Mouse (Mus musculus): ENCODE data around the gene Ipo4. TPM values are rescaled to one million over a fixed set of nuclear protein-coding genes. Genes with fewer than 3 reads are reported as not detected.
A peak's percentile ranks its signal among the peaks of the same experiment; 100 is the strongest.

Gene Ipo4
- polyA plus RNA-seq, 1 experiment from 2014 or later = 36.5 TPM

DNA sequence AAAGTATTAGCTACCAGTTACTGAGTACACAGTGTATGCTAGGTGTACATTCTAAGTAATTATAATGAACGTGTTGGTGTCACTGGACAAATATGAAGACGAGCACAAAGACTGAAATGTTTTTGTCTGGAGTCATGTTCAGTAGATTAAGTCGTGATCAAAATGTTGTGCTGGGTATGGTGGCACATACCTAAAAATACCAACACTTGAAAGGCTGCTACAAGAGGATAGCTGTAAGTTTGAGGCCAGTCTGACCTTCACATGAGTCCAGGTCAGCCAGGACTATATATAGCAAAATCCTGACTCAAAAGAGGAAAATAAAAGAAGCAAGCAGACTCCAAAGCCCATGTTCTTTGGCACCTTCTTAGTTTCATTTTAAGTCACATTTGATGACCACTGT lies 21.2 kb upstream of the Ipo4 start:
- 72% methylated on average over 3 of the region's 3 CpGs for WGBS (ENCODE audit: insufficient replicate concordance)
- ATAC-seq (ENCODE audit: low read depth) = no peak
- Histone ChIP-seq H3K4me2 (no peak overlapping the region), H3K4me1 (replicated peaks) (peaks cover 20% of the 10 kb centered on the region), H3K27ac (no peak overlapping the region), H3K27me3 (no peaks in the 10 kb centered on the region), H3K36me3 (peaks cover 20% of the 10 kb centered on the region), H3K4me3 (replicated peaks) (no peak overlapping the region), H3K9ac (no peak overlapping the region), H3K9me3 (replicated peaks) (no peaks in the 10 kb centered on the region)
- DNase-seq = no peak

DNA sequence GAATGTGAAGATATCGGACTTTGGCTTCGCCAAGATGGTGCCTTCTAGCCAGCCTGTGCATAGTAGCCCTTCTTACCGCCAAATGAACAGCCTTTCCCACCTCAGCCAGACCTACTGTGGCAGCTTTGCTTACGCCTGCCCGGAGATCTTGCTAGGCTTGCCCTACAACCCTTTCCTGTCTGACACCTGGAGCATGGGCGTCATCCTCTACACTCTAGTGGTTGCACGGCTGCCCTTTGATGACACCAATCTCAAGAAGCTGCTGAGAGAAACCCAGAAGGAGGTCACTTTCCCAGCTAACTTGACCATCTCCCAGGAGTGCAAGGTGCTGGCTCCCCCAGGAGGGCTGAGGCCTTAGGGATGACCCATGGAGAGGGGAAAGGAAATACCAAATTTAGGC lies 15.8 kb upstream of the Ipo4 start:
- H3K4me1 ChIP-seq (replicated peaks) = peaks cover 3% of the 10 kb centered on the region
- H3K27me3 ChIP-seq = no peaks in the 10 kb centered on the region
- WGBS (ENCODE audit: insufficient replicate concordance) = 82% methylated on average over 7 of the region's 7 CpGs
- no peaks in the 10 kb centered on the region for H3K9me3 ChIP-seq (replicated peaks)
- H3K27ac ChIP-seq = no peak overlapping the region
- ATAC-seq (ENCODE audit: low read depth) (no peak), DNase-seq (no peak)
- H3K9ac ChIP-seq = no peak overlapping the region
- H3K4me2 ChIP-seq = no peak overlapping the region
- H3K36me3 ChIP-seq = peaks cover 3% of the 10 kb centered on the region
- H3K4me3 ChIP-seq (replicated peaks) = no peak overlapping the region

DNA sequence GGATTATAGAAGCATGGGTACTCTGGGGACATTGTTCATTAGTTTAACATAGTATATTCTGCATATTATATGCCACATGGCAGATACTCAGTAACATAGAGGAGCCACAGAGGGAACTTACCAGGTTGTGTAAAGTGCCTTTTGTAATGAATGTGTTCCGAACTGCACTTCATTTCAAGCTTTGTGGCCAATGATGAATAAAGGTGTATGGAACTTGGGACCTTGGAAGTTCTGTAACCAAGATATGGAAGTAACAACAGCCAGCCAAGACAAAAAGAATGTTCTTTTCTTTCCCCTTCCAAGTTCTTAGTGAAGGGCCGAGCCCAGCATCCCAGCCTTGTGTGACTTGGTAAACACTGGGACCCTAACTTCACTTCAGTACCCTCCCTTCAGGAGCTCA lies 14.1 kb upstream of the Ipo4 start, which contains the start of gene Tssk4:
TSS of gene Tssk4 (plus strand) at position 301 of the 400 bp plus-strand sequence.
- H3K4me2 ChIP-seq = no peak within 1 kb of the TSS
- DNase-seq (no peak), ATAC-seq (ENCODE audit: low read depth) (no peak)
- no peaks in the 10 kb centered on the region for H3K27me3 ChIP-seq
- H3K9ac ChIP-seq = no peak within 1 kb of the TSS
- no peak within 1 kb of the TSS for H3K4me3 ChIP-seq (replicated peaks)
- H3K27ac ChIP-seq = no peak within 1 kb of the TSS
- WGBS (ENCODE audit: insufficient replicate concordance) = 87% methylated on average over 2 of the region's 2 CpGs
- H3K9me3 ChIP-seq (replicated peaks) = no peaks in the 10 kb centered on the region
- H3K36me3 ChIP-seq = peaks cover 8% of the 10 kb centered on the region
- H3K4me1 ChIP-seq (replicated peaks) = peaks cover 17% of the 10 kb centered on the region

DNA sequence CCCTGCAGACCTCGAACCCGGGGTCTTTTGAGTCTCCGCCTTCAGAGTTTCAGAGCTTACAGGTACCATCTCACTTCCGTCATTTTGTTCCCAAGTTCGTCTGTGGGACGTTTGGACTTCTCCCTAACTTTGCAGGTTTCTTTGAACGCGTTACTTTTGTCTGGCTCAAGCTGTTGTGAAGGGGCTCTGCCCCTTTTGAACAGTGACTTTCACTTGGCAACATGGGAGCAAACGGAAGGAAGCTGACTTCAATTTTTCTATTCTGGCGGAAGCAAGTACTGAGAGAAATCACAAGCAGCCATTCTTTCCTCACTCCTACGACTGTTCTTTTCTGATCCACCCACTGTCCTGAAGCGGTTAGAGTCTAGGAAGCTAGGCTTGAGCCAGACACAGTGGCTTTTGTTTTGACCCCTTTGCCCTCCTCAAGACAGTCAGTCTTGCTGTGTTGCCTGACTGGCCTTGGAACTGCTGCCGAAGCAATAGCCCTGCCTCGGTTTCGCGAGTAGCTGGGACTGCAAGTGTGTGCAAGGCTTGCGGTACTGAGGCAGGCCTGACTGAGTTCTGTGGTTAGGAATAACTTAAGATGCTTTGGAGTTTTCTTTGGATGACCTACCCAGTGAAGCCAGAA lies 8.6 kb upstream of the Ipo4 start:
- peaks cover 53% of the 10 kb centered on the region for H3K4me1 ChIP-seq (replicated peaks)
- peak overlapping the region; percentile 88 for H3K4me2 ChIP-seq
- 23% methylated on average over 17 of the region's 17 CpGs for WGBS (ENCODE audit: insufficient replicate concordance)
- H3K27ac ChIP-seq = peak overlapping the region; percentile 90
- DNase-seq = no peak
- no peaks in the 10 kb centered on the region for H3K9me3 ChIP-seq (replicated peaks)
- peak overlapping the region; percentile 86 for H3K4me3 ChIP-seq (replicated peaks)
- peak overlapping the region; percentile 97 for H3K9ac ChIP-seq
- H3K36me3 ChIP-seq = peaks cover 33% of the 10 kb centered on the region
- no peaks in the 10 kb centered on the region for H3K27me3 ChIP-seq
- no peak for ATAC-seq (ENCODE audit: low read depth)

DNA sequence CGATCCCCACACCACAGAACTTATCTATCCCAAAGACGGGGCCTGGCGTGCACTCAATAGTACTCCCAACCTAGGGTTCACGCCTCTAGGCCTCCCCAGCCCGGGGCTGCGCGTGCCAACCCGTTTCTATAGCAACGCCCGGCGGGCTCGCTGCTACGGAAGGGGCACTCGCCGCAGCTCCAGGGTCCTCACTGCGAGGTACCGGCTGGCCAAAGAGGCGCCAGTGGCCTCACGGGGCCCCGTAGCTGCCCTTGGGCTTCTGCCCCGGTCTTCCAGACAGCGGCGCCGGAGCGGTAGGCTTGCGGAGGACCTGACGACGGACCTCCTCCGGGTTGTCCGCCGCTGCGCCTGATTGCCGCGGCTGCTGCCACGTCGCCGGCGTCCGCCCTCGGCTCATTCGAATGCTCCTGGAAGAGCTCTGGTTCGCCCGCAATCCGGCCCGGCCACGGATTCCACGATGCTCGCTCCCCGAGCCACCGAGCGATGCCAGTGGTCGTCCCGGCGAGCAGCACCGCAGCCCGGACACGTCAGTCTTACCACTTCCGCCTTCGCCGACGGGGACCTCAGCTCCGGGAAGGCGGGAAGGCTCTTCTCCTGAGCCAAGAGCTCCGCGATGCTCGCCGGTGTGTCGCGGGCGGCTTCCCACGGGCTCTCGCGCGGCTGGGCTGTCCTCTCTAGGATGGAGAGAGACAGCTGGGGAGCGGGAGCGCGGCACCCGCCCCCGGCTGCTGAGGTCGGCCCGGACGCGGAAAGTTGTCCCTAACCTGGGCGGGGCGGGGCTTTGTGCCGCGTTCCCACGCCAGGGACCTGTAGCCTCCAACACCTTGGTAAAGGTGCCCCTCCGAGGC lies 7.5 kb upstream of the Ipo4 start, which contains the start of gene Tm9sf1:
TSS of gene Tm9sf1 (minus strand) at position 747 of the 848 bp plus-strand sequence.
- under 1% methylated on average over 89 of the region's 89 CpGs for WGBS (ENCODE audit: insufficient replicate concordance)
- Histone ChIP-seq H3K4me1 (replicated peaks) (peaks cover 53% of the 10 kb centered on the region), H3K27me3 (no peaks in the 10 kb centered on the region), H3K27ac (peak within 1 kb of the TSS; percentile 90), H3K9me3 (replicated peaks) (no peaks in the 10 kb centered on the region), H3K36me3 (peaks cover 44% of the 10 kb centered on the region), H3K4me2 (peak within 1 kb of the TSS; percentile 88), H3K9ac (peak within 1 kb of the TSS; percentile 97), H3K4me3 (replicated peaks) (peak within 1 kb of the TSS; percentile 86)
- ATAC-seq (ENCODE audit: low read depth) = peak; percentile 87
- peak; percentile 83 for DNase-seq

DNA sequence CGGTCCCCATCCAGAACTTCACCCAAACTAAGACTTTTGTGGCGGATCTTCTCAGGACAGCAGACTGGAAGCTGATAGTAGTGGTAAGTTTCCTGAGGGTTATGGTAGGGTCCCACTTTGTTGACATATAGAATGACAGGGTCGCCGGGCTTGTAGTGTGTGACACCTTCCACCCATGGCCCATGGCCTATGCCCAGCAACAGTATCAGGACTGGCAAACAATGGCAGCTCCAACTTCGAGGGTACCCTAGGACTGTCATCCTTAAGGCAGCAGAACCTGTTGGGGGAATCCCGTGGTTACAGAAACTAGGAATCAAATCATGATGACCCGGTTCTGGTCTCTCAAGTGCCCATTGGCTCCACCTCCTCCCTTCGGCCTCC lies 6.9 kb upstream of the Ipo4 start:
- peak overlapping the region; percentile 86 for H3K4me3 ChIP-seq (replicated peaks)
- H3K9me3 ChIP-seq (replicated peaks) = no peaks in the 10 kb centered on the region
- peak overlapping the region; percentile 97 for H3K9ac ChIP-seq
- H3K4me1 ChIP-seq (replicated peaks) = peaks cover 53% of the 10 kb centered on the region
- no peaks in the 10 kb centered on the region for H3K27me3 ChIP-seq
- peaks cover 50% of the 10 kb centered on the region for H3K36me3 ChIP-seq
- H3K4me2 ChIP-seq = peak overlapping the region; percentile 88
- DNase-seq = no peak
- H3K27ac ChIP-seq = peak overlapping the region; percentile 90
- peak; percentile 11; the same call in 1 of the 2 replicates for ATAC-seq (ENCODE audit: low read depth)
- 16% methylated on average over 8 of the region's 8 CpGs for WGBS (ENCODE audit: insufficient replicate concordance)

DNA sequence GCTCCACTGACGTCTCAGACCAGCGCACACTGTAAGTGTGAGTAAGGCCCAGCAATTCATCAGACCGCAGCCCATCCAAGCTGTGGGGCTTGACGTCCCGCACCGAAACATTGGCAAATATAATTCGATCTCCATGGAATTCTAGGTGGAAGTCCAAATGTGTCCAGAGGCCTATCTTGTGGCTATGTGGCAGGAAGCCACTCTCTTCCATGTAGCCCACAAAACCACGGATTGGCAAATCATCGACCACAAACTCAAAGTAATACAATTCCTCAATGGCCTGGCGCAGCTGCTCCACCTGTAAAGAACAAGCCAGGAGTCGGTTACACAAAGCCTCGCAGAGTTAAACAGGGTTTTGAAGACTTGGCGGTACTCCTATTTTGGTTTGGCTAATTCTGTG lies 5.5 kb upstream of the Ipo4 start:
- peaks cover 59% of the 10 kb centered on the region for H3K36me3 ChIP-seq
- H3K27ac ChIP-seq = no peak overlapping the region
- no peak overlapping the region for H3K9ac ChIP-seq
- H3K4me1 ChIP-seq (replicated peaks) = peaks cover 51% of the 10 kb centered on the region
- H3K4me2 ChIP-seq = peak overlapping the region; percentile 88
- H3K27me3 ChIP-seq = no peaks in the 10 kb centered on the region
- DNase-seq = no peak
- no peak for ATAC-seq (ENCODE audit: low read depth)
- WGBS (ENCODE audit: insufficient replicate concordance) = 86% methylated on average over 13 of the region's 13 CpGs
- H3K4me3 ChIP-seq (replicated peaks) = peak overlapping the region; percentile 86; the same call in 1 of the 2 replicates
- H3K9me3 ChIP-seq (replicated peaks) = no peaks in the 10 kb centered on the region

DNA sequence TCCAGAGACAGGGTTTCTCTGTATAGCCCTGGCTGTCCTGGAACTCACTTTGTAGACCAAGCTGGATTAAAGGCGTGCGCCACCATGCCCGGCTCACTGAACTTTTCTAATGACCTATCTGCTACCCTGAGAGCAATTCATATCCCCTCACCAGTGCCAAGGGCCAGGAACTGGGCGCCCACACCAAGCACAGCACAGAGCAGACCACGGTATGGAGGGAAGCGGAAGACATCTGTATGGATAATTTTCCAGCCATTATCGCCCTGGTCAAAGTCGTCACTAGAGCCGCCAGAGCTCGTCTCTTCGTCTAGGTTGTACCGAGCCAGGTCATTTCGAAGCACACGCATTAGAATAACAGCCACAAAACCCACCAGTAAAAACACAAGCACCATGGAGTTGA lies 5.1 kb upstream of the Ipo4 start:
- Histone ChIP-seq H3K27ac (no peak overlapping the region), H3K27me3 (no peaks in the 10 kb centered on the region), H3K9ac (no peak overlapping the region), H3K4me1 (replicated peaks) (peaks cover 50% of the 10 kb centered on the region), H3K4me2 (no peak overlapping the region), H3K36me3 (peaks cover 59% of the 10 kb centered on the region), H3K4me3 (replicated peaks) (no peak overlapping the region), H3K9me3 (replicated peaks) (no peaks in the 10 kb centered on the region)
- ATAC-seq (ENCODE audit: low read depth) (no peak), DNase-seq (no peak)
- 94% methylated on average over 14 of the region's 14 CpGs for WGBS (ENCODE audit: insufficient replicate concordance)

DNA sequence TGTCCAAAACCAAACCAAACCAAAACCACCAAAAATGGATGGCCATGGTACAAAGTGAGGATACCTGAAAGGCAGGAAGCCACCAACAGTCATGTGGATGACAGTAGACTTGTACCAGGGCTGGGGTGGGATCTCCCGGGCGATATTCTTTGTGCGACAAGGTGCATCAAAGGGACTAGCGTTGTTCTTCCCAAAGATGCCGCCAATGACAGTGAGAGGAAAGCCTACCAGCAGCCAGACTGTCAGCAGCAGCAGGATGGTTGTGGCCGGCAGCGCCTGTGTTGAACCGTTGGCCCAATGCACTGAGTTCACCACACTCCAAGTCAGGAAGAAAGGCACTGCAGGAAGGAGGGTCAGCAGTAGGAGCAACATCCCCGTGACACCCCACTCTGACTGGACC lies 2.0 kb upstream of the Ipo4 start, which contains the start of gene Gm49378:
TSS of gene Gm49378 (minus strand) at position 101 of the 400 bp plus-strand sequence.
- WGBS (ENCODE audit: insufficient replicate concordance) = 92% methylated on average over 9 of the region's 9 CpGs
- H3K9ac ChIP-seq = no peak within 1 kb of the TSS
- H3K27me3 ChIP-seq = no peaks in the 10 kb centered on the region
- peaks cover 73% of the 10 kb centered on the region for H3K36me3 ChIP-seq
- no peak within 1 kb of the TSS; the same call in 1 of the 2 replicates for H3K27ac ChIP-seq
- peaks cover 52% of the 10 kb centered on the region for H3K4me1 ChIP-seq (replicated peaks)
- DNase-seq (no peak), ATAC-seq (ENCODE audit: low read depth) (no peak)
- H3K4me2 ChIP-seq = no peak within 1 kb of the TSS
- no peaks in the 10 kb centered on the region for H3K9me3 ChIP-seq (replicated peaks)
- H3K4me3 ChIP-seq (replicated peaks) = no peak within 1 kb of the TSS

DNA sequence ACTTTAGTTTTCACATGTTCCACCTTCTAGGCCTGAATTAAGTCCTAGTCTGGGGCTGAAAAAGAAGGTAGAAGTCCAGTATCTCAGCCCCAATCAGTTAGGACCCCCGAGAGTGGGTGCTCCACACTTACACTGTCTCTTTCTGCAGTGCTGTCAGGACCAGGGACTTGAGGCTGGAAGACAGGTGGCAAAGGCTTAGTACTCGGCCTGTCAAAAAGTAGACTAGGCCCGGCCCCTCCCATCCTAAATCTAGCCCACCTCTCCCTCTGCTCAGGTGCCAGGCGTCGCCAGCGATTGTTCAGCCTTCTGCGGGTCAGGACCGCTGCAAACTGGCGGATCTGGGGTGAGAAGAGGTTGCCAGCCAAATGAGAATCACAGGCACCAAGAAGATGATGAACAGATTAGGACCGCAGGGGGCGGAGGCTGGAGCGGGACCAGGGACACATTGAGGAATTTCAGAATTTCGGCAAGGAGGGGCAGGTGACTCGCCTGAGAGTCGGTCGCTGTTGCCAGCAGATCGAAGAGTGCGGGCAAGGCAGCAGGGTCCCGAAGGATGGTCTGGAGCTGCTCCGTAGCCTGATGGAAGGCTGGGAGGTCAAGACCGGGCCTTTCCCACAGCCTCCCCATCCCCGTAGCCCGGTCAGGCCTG lies 759 bp downstream of the Ipo4 start:
- peaks cover 83% of the 10 kb centered on the region for H3K36me3 ChIP-seq
- no peaks in the 10 kb centered on the region for H3K9me3 ChIP-seq (replicated peaks)
- H3K27ac ChIP-seq = peak overlapping the region; percentile 67
- H3K4me2 ChIP-seq = peak overlapping the region; percentile 96
- DNase-seq (no peak), ATAC-seq (ENCODE audit: low read depth) (peak; percentile 39)
- H3K27me3 ChIP-seq = no peaks in the 10 kb centered on the region
- peak overlapping the region; percentile 76 for H3K9ac ChIP-seq
- peak overlapping the region; percentile 70 for H3K4me3 ChIP-seq (replicated peaks)
- H3K4me1 ChIP-seq (replicated peaks) = peaks cover 27% of the 10 kb centered on the region
- 3% methylated on average over 23 of the region's 23 CpGs for WGBS (ENCODE audit: insufficient replicate concordance)

DNA sequence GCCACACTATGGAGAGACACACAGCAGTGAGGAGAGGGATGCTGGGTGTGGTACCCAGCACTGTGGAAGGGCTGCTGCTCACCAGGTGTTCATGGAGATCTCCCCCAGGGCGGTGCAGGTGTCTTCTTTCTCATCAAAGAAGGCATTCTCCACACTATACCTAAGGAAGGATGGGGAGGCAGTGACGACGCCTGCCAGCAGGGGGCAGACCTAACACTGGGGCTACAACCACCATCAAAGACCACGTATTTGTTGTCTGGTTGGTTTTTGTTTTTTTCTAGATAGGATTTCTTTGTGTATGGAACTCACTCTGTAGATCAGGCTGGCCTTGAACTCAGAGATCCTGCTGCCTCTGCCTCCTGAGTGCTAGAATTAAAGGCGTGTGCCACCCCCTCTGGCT lies 6.4 kb downstream of the Ipo4 start:
- peak; percentile 40 for DNase-seq

More for the DNA sequence above, 6.4 kb downstream of the Ipo4 start:
- Histone ChIP-seq H3K9me3 (replicated peaks) (no peaks in the 10 kb centered on the region), H3K27me3 (no peaks in the 10 kb centered on the region), H3K36me3 (peaks cover 99% of the 10 kb centered on the region), H3K4me1 (replicated peaks) (peaks cover 22% of the 10 kb centered on the region), H3K27ac (no peak overlapping the region), H3K4me2 (no peak overlapping the region), H3K9ac (no peak overlapping the region), H3K4me3 (replicated peaks) (no peak overlapping the region)
- 42% methylated on average over 5 of the region's 5 CpGs for WGBS (ENCODE audit: insufficient replicate concordance)
- no peak for ATAC-seq (ENCODE audit: low read depth)
